Mouse (Mus musculus): ENCODE measurements around the gene Rbms1. TPM values are rescaled to one million over a fixed set of nuclear protein-coding genes. Genes with fewer than 3 reads are reported as not detected.

The Rbms1 gene
- polyA plus RNA-seq, 1 experiment: 82.5 TPM

DNA sequence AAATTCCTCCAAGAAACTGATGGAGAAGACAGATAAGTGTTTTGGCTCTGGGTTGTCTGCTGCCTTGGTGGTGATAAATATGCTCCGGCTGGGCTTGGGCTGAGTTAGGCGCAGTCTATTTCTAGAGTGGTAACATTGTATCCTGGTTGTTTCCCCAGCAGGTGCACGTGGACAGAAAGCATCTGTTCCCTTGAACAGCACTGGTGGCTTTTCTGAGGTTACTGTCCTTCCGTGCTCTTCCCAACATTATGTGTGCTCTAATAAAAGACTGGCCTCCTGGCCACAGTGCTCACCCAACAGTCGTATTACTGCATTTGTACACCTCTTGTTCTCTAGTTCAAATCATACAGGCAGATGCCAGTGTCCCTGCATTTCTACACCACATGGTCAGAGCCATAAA, 250.1 kb downstream of the Rbms1 start:
- TF ChIP-seq GATA1 (IDR thresholded peaks at IDR 0.05; ENCODE audit: low read length): no peak

DNA sequence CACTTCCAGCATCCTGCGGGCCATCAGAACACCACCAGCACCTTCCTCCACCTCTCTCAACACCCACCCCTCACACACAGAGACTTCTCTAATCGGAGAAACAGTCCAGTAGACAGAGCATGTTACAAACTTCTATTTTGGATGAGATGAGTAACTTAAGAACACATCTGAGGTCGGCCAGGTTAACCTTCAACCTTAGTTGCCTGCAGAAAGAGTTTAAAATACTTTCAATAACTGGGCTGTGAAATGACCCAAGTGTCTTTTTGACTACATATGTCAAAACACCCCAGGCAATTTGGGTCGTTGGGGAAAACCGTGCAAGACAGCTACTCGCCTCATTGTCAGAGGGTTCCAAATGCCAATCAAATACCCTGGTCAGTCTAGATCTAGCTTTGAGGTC, 250.5 kb downstream of the Rbms1 start:
- no peak for TF ChIP-seq GATA1 (IDR thresholded peaks at IDR 0.05; ENCODE audit: low read length)

DNA sequence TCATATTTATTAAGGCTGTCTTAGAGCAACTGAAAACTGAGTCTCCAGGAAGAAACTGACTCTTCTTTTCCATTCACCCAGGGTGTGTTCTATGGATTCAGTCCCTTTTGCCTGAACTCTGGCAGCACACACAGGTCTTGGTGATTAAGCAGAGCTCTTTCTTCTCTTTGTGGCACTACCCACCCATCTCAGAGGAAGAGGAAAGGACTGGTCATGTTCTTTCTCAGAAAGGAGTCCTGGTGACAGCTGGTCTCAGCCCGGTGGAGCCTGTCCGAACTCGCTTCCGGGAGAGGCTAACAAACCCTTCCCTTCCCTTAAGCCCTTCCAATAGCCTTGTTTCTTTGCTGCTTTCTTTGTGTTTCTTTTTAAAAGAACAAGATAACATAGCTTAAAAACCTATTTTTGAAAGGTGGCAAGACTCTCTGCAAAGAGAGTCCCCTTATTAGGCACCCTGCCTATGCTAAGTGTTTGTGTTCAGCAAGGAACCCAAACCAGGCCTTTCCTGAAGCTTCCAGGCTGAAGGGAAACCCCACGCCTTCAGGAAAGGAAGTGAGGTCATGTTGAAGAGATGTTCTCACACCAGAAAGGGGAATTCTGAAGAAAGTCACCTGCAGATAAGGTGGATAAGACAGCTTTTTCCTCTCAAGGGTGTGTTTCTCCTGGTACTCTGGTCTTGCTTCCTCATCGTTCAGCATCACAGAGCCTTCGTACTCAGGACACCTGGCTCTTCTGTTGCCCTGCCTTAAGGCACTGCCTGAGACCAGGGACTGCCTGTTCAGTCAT, 251.7 kb downstream of the Rbms1 start:
- TF ChIP-seq GATA1 (IDR thresholded peaks at IDR 0.05; ENCODE audit: low read length): no peak

DNA sequence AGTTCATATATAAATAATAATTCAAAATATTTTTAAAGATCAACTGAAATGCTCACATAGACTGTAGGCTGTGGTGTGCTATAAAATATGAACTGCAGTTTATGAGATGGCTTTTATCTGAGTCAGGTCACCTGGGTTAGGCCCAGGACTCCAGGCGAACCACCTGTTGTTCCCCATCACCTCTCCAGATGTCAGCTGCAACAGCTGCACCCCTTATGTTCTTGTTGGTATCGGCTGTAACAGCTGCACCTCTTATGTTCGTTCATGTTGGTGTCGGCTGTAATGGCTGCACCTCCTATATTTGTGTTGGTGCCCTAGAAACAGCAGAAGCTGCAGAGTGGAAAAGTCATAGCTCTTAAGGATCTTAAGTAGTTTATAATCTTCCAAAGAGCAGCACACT, 252.7 kb downstream of the Rbms1 start:
- TF ChIP-seq GATA1 (IDR thresholded peaks at IDR 0.05; ENCODE audit: low read length): no peak

DNA sequence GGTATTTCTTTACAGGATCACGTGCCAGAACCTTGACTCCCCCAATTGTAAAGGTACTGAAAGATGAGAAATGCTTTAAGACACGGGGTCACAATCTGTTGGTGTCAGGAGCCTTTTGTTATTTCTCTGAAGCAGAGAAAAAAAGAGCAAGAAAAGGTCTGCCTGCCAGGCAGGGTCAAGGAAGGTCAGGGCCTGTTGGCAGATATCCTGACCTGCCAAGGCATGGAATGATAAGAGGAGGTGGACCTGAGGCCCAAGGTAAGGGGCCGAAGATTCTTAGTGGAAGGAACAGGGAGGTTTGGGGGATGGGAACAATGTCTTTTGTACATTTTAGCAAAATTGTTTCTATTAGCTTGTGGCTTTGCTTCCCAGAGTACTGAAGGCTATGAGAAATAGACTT, 254.3 kb downstream of the Rbms1 start:
- TF ChIP-seq GATA1 (IDR thresholded peaks at IDR 0.05; ENCODE audit: low read length): no peak

DNA sequence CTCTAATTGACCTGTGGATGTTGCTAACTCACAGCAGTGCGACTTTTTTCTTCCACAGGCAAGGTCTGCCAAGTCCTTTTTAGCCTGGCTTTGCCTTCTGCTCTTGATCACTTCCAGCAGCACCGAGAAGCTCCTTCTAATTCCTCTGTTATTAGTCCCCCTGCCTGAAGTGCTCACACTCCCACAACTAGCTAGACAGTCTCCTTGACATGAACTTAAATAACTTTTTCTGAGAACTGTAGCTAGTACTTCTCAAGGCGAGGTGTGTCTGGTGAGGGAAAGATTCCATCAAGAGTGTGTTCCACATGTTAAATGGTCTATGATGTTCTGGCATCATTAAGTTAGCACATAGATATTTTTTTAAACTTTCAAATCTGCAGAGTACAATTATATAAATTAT, 256.1 kb downstream of the Rbms1 start:
- no peak for TF ChIP-seq GATA1 (IDR thresholded peaks at IDR 0.05; ENCODE audit: low read length)

DNA sequence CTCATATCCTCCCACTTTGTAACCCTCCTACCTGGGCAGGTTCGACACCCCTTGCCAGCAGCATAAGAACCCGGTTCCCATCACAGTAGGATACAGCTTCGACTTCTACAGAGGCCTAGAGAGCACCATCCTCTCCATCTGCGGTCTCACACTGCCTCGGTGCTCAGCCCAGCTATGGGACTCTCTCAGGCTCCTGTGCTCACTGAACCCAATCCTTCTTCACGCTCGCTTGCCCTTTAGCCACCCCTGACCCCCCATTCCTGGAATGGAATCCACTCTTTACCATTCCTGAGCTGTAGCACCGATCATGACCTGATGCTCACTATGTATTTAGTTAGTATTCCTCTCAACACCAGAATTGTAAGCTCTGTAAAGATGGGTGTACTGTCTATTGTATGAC, 257.6 kb downstream of the Rbms1 start:
- no peak for TF ChIP-seq GATA1 (IDR thresholded peaks at IDR 0.05; ENCODE audit: low read length)

DNA sequence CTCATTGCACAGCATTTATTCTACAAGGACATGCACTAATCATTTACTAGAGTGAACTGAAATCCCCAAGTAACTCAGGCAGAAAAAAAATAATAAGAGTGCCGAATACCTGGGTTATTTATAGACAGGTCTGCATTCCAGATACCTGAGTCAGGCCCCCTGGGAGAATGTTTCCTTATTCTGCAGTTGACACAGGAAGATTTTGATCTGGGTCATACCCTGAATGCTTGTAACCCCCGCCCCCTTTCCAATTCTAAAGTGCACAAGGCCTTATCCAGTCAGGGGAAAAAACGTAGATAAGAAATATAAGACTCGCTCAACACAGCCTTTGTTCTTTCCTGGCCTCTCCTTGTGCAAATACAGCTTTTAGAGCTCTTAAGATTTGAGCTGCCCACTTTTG, 259.7 kb downstream of the Rbms1 start:
- TF ChIP-seq GATA1 (IDR thresholded peaks at IDR 0.05; ENCODE audit: low read length): no peak

DNA sequence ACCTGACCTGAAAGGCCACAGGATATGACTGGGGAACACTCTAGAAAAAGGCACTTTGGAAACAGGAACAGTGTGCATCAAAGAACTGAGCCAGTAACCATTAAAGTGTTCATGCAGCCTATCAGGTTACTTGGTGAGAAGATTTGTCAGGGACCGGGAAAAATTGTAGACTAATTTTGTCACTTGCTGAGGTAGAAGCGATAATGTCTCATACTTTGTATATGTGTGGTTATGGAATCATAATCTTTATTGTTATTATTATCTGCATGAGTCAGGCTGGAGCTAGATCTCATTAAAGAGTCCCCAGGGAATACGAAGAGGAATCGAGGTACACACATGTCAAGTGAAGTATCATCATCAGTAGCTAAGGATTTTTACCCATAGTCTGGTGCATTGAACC, 262.0 kb downstream of the Rbms1 start:
- TF ChIP-seq GATA1 (IDR thresholded peaks at IDR 0.05; ENCODE audit: low read length): no peak

Other genes starting within 250 kb of the Rbms1 start
- gene Itgb6, start 240.5 kb downstream of the Rbms1 start, polyA plus RNA-seq (2012): not detected in 2 replicates

Data from G1E-ER4 (cell line).